Mouse (Mus musculus) lung, postnatal 0 days (tissue): Measurements from ENCODE around the gene Pls1. TPM values are rescaled to one million over a fixed set of nuclear protein-coding genes. Genes with fewer than 3 reads are reported as not detected.

Experiments
- ATAC-seq: fragments of 200-750 bp; cut with Nextera tagmentation; 2 replicates; pipeline ENCODE4 v1.8.0; 2017; ENCODE audit warnings: moderate library complexity
- DNase-seq: peaks from one replicate; pipeline ENCODE4 v3.0.0-alpha.2; 2016; ENCODE audit warnings: low spot score
- H3K27ac ChIP-seq: fragments of 300-500 bp; sonication (generic); 2 replicates; pipeline ENCODE4 v1.5.1; 2014; ENCODE audit warnings: antibody characterized with exemption, mild to moderate bottlenecking, low read length, mixed read lengths
- H3K27me3 ChIP-seq: fragments of 300-500 bp; sonication (generic); replicated peaks from 2 replicates; pipeline ENCODE4 v1.6.1; 2014; ENCODE audit warnings: low read length, mixed read lengths; ENCODE audit not compliant: insufficient read depth
- H3K36me3 ChIP-seq: fragments of 300-500 bp; sonication (generic); 2 replicates; pipeline ENCODE4 v1.6.1; 2014; ENCODE audit warnings: low read length, mixed read lengths; ENCODE audit not compliant: insufficient read depth
- H3K4me1 ChIP-seq: fragments of 300-500 bp; sonication (generic); 2 replicates; pipeline ENCODE4 v1.6.1; 2014; ENCODE audit warnings: antibody characterized with exemption, low read depth, low read length, mixed read lengths; ENCODE audit not compliant: insufficient read depth
- H3K4me2 ChIP-seq: fragments of 300-500 bp; sonication (generic); replicated peaks from 2 replicates; pipeline ENCODE4 v1.6.1; 2014; ENCODE audit warnings: low read depth, mild to moderate bottlenecking, low read length, moderate library complexity, mixed read lengths
- H3K4me3 ChIP-seq: fragments of 300-500 bp; sonication (generic); 2 replicates; pipeline ENCODE4 v1.5.1; 2014; ENCODE audit warnings: low read depth, low read length
- H3K9ac ChIP-seq: fragments of 300-500 bp; sonication (generic); replicated peaks from 2 replicates; pipeline ENCODE4 v1.6.1; 2014; ENCODE audit warnings: low read depth, mild to moderate bottlenecking
- H3K9me3 ChIP-seq: fragments of 300-500 bp; sonication (generic); 2 replicates; pipeline ENCODE4 v1.6.1; 2016; ENCODE audit warnings: low read length, mixed read lengths
- CTCF ChIP-seq: IDR thresholded peaks from 2 replicates; pipeline ENCODE4 v1.5.1; 2016; ENCODE audit warnings: antibody characterized with exemption, mild to moderate bottlenecking
- EP300 ChIP-seq: IDR thresholded peaks from 2 replicates; pipeline ENCODE4 v1.6.1; 2016; ENCODE audit warnings: antibody characterized with exemption, mild to moderate bottlenecking, control low read depth
- WGBS: fragments of 180-500 bp; shearing (Covaris S2); extraction: QIAGEN DNeasy Blood & Tissue Kit; methylation state at CpG from one replicate; pipeline ENCODE4 v1.1.7; 2014; 5-methylcytosine and 5-hydroxymethylcytosine counted together
- polyA plus RNA-seq: library from polyadenylated mRNA; unstranded; fragments of >200 nt; fragmentation: Nextera tagmentation; extraction: Ambion mirVana; gene quantifications from 2 replicates; pipeline ENCODE4 v1.2.1, GENCODE M21; 2015

Gene Pls1
- polyA plus RNA-seq, 1 experiment from 2014 or later, result 14.2 TPM

- Histone ChIP-seq H3K4me3 (no peak overlapping the region), H3K4me1 (no peaks in the 10 kb centered on the region), H3K4me2 (no peak overlapping the region), H3K36me3 (no peaks in the 10 kb centered on the region), H3K9me3 (no peaks in the 10 kb centered on the region), H3K27ac (no peak overlapping the region), H3K9ac (no peak overlapping the region), H3K27me3 (no peaks in the 10 kb centered on the region)
- WGBS, result 93% methylated on average over 4 of the region's 4 CpGs
- TF ChIP-seq CTCF (no peak), EP300 (no peak)
- DNase-seq (no peak), ATAC-seq (no peak)
Observed at GRCm38 (mm10) chr9:95811817-95812216, 33.3 kb downstream of the Pls1 start.

- no peak overlapping the region for H3K27ac ChIP-seq
- TF ChIP-seq EP300 (no peak), CTCF (no peak)
- 78% methylated on average over 4 of the region's 4 CpGs for WGBS
Observed at GRCm38 (mm10) chr9:95809596-95809995, 35.5 kb downstream of the Pls1 start.

GRCm38 (mm10) chr9:95805449-95805848, 39.7 kb downstream of the Pls1 start:
- no peak for TF ChIP-seq CTCF
- TF ChIP-seq EP300, result no peak
- Histone ChIP-seq H3K36me3 (no peaks in the 10 kb centered on the region), H3K4me3 (no peak overlapping the region), H3K9ac (no peak overlapping the region), H3K4me1 (0 out of 2 replicates have a peak, but pooled peaks cover 3% of the 10 kb centered on the region), H3K27ac (no peak overlapping the region), H3K27me3 (no peaks in the 10 kb centered on the region), H3K9me3 (no peaks in the 10 kb centered on the region), H3K4me2 (no peak overlapping the region)
- WGBS, result 67% methylated on average over 12 of the region's 12 CpGs
- DNase-seq (no peak), ATAC-seq (no peak)

More at GRCm38 (mm10) chr9:95809596-95809995, 35.5 kb downstream of the Pls1 start:
- Histone ChIP-seq H3K9me3 (no peaks in the 10 kb centered on the region), H3K36me3 (no peaks in the 10 kb centered on the region), H3K9ac (no peak overlapping the region), H3K4me1 (no peaks in the 10 kb centered on the region), H3K27me3 (no peaks in the 10 kb centered on the region), H3K4me3 (no peak overlapping the region), H3K4me2 (no peak overlapping the region)
- ATAC-seq (no peak), DNase-seq (no peak)

GRCm38 (mm10) chr9:95803783-95804182, 41.3 kb downstream of the Pls1 start:
- no peak for ATAC-seq
- 72% methylated on average over 3 of the region's 3 CpGs for WGBS
- H3K27me3 ChIP-seq, result no peaks in the 10 kb centered on the region
- TF ChIP-seq EP300 (no peak), CTCF (no peak)
- H3K4me3 ChIP-seq, result no peak overlapping the region
- no peak for DNase-seq
- H3K27ac ChIP-seq, result no peak overlapping the region
- no peak overlapping the region for H3K9ac ChIP-seq
- H3K9me3 ChIP-seq, result no peaks in the 10 kb centered on the region
- H3K4me2 ChIP-seq, result no peak overlapping the region
- 0 out of 2 replicates have a peak, but pooled peaks cover 3% of the 10 kb centered on the region for H3K4me1 ChIP-seq
- H3K36me3 ChIP-seq, result no peaks in the 10 kb centered on the region

GRCm38 (mm10) chr9:95801610-95802451, 43.3 kb downstream of the Pls1 start:
- Histone ChIP-seq H3K36me3 (no peaks in the 10 kb centered on the region), H3K9me3 (no peaks in the 10 kb centered on the region), H3K27me3 (no peaks in the 10 kb centered on the region), H3K4me3 (no peak overlapping the region), H3K9ac (no peak overlapping the region), H3K4me1 (0 out of 2 replicates have a peak, but pooled peaks cover 3% of the 10 kb centered on the region), H3K4me2 (no peak overlapping the region), H3K27ac (no peak overlapping the region)
- no peak for ATAC-seq
- TF ChIP-seq CTCF, result no peak
- TF ChIP-seq EP300, result no peak
- WGBS, result 42% methylated on average over 10 of the region's 10 CpGs
- DNase-seq, result no peak

- ATAC-seq (no peak), DNase-seq (no peak)
- H3K27me3 ChIP-seq, result no peaks in the 10 kb centered on the region
- H3K4me3 ChIP-seq, result no peak overlapping the region
- H3K4me1 ChIP-seq, result no peaks in the 10 kb centered on the region
- no peak overlapping the region for H3K27ac ChIP-seq
- TF ChIP-seq CTCF (no peak), EP300 (no peak)
- H3K9ac ChIP-seq, result no peak overlapping the region
- H3K36me3 ChIP-seq, result no peaks in the 10 kb centered on the region
- 85% methylated on average over 2 of the region's 2 CpGs for WGBS
- no peaks in the 10 kb centered on the region for H3K9me3 ChIP-seq
- H3K4me2 ChIP-seq, result no peak overlapping the region
Observed at GRCm38 (mm10) chr9:95796323-95796722, 48.8 kb downstream of the Pls1 start.
